Comparison of ENCODE assay signal across 8 mouse cellular contexts in the genomic region with DNA sequence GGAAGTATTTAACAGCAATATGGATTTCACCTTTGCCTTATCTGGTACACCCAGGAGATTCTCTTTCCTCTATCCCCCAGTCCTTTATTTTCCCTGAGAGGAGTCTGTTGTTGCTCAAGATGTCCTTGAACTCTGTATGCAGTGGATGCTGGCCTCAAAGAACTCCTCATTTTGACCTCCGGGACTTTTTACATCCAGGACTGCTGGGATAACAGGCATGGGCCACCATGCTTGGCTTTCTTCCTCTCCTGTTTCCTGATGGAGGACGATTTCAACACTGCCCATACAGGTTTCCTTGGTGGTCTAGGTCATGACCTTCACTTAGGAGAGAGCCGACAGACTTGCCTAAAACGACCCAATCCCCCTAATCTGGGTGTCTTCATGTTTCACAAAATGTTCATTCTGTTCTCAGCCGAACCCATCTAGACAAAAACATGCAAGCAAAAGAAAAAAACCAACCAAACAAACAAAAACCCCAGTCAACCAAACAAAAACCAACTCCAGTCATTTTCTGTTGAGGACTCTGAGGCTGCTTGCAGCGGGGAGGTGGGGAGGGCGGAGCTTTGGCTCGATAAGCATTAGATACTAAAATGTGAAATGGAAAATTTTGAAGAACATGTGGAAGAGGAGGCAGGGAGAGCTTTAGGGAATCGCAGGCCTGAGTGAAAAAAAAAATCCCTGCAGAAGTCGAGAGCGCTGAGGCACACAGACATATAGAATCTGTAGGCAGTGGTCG. TPM values are rescaled to one million over a fixed set of nuclear protein-coding genes. Genes with fewer than 3 reads are reported as not detected.
DNase-seq lines count a peak whose midpoint lies in the region; ATAC-seq and TF ChIP-seq lines count a peak whose summit lies in the region.

No protein-coding gene starts in this region.

- H3K4me1 ChIP-seq in cerebellum, adult 2 months (ENCODE audit: control insufficient read depth, insufficient read depth, low read length) = peaks cover 3% of the 10 kb centered on the region; the same call in 1 of the 2 replicates
- H3K4me1 ChIP-seq in kidney, embryonic 16.5 days (ENCODE audit: insufficient read depth, low read length) = peaks cover 14% of the 10 kb centered on the region
- H3K4me1 ChIP-seq in midbrain, embryonic 15.5 days = peaks cover 20% of the 10 kb centered on the region

- H3K36me3 ChIP-seq in kidney, embryonic 16.5 days (ENCODE audit: insufficient read depth, low read length) = no peaks in the 10 kb centered on the region
- H3K36me3 ChIP-seq in midbrain, embryonic 15.5 days (replicated peaks) = no peaks in the 10 kb centered on the region

- WGBS in cerebellum, adult 2 months = 14% methylated on average over 12 of the region's 12 CpGs
- WGBS in kidney, embryonic 16.5 days = 8% methylated on average over 12 of the region's 12 CpGs
- WGBS in midbrain, embryonic 15.5 days = 11% methylated on average over 12 of the region's 12 CpGs

- H3K9ac ChIP-seq in kidney, embryonic 16.5 days (replicated peaks; ENCODE audit: low read length) = peak overlapping the region; percentile 69
- peak overlapping the region; percentile 64 for H3K9ac ChIP-seq in midbrain, embryonic 15.5 days

- no peak for TF ChIP-seq CTCF in cerebellum, adult 2 months (IDR thresholded peaks at IDR 0.05; ENCODE audit: borderline replicate concordance, insufficient read depth, low read depth, low read length)

- no peak overlapping the region for H3K27ac ChIP-seq in cerebellum, adult 2 months (ENCODE audit: insufficient read depth, low read length)
- peak overlapping the region; percentile 86 for H3K27ac ChIP-seq in kidney, embryonic 16.5 days (ENCODE audit: low read length)
- peak overlapping the region; percentile 93 for H3K27ac ChIP-seq in midbrain, embryonic 15.5 days

- H3K9me3 ChIP-seq in kidney, embryonic 16.5 days (ENCODE audit: low read length) = no peaks in the 10 kb centered on the region
- H3K9me3 ChIP-seq in midbrain, embryonic 15.5 days = no peaks in the 10 kb centered on the region

- no peaks in the 10 kb centered on the region for H3K27me3 ChIP-seq in cerebellum, adult 2 months (ENCODE audit: control insufficient read depth, insufficient read depth, low read length)
- no peaks in the 10 kb centered on the region for H3K27me3 ChIP-seq in kidney, embryonic 16.5 days (ENCODE audit: insufficient read depth, low read length)
- no peaks in the 10 kb centered on the region for H3K27me3 ChIP-seq in midbrain, embryonic 15.5 days (replicated peaks)

- H3K4me2 ChIP-seq in kidney, embryonic 16.5 days (replicated peaks; ENCODE audit: low read depth, low read length) = peak overlapping the region; percentile 63
- H3K4me2 ChIP-seq in midbrain, embryonic 15.5 days = peak overlapping the region; percentile 53

- peak overlapping the region; percentile 52 for H3K4me3 ChIP-seq in cerebellum, adult 2 months (replicated peaks; ENCODE audit: insufficient read depth, low read depth, low read length)
- peak overlapping the region; percentile 67 for H3K4me3 ChIP-seq in kidney, embryonic 16.5 days (ENCODE audit: low read length)
- peak overlapping the region; percentile 74 for H3K4me3 ChIP-seq in midbrain, embryonic 15.5 days

- TF ChIP-seq POLR2A in cerebellum, adult 2 months (IDR thresholded peaks at IDR 0.05; ENCODE audit: borderline replicate concordance, insufficient read depth, low read length) = no peak

- peak in 1 of 2 experiments; percentile 20 for DNase-seq in cerebellum, adult 2 months
- DNase-seq in cerebellum, postnatal 36 days = no peak
- DNase-seq in thymus, postnatal 14 days = peak; percentile 9
- no peak for DNase-seq in thymus, postnatal 25 days
- peak; percentile 5 for DNase-seq in forelimb bud, embryonic 11.5 days (ENCODE audit: low read depth, low spot score)
- no peak for DNase-seq in spleen, postnatal 36 days (ENCODE audit: low spot score in 2 of 2)

- peak; percentile 0; the same call in 1 of the 2 replicates for ATAC-seq in kidney, embryonic 16.5 days (ENCODE audit: low FRiP score, low TSS enrichment)
- no peak; the same call in 1 of the 2 replicates for ATAC-seq in midbrain, embryonic 15.5 days (replicated peaks)

RNA-seq across cellular contexts. Expression of gene Nmt2, which starts 1.0 kb away (rescaled TPM):
- polyA plus RNA-seq in cerebellum, adult 2 months (2012; rRNA removed) = 39.8 and 41.6 TPM in 2 replicates
- polyA plus RNA-seq in kidney, embryonic 16.5 days (2015; fragmentation: Nextera tagmentation; extraction: Ambion mirVana) = 45.1 and 51.2 TPM in 2 replicates
- polyA plus RNA-seq in midbrain, embryonic 15.5 days (2015; fragmentation: Nextera tagmentation; extraction: Ambion mirVana) = 110 and 115 TPM in 2 replicates

RNA-seq across cellular contexts. Expression of gene Rpp38, which starts 49.4 kb away (rescaled TPM):
- 12.7 and 13.5 TPM in 2 replicates for polyA plus RNA-seq in cerebellum, adult 2 months (2012; rRNA removed)
- 19.7 and 20.5 TPM in 2 replicates for polyA plus RNA-seq in kidney, embryonic 16.5 days (2015; fragmentation: Nextera tagmentation; extraction: Ambion mirVana)
- 9.7 and 10.9 TPM in 2 replicates for polyA plus RNA-seq in midbrain, embryonic 15.5 days (2015; fragmentation: Nextera tagmentation; extraction: Ambion mirVana)

RNA-seq across cellular contexts. Expression of gene Acbd7, which starts 52.9 kb away (rescaled TPM):
- 1.4 TPM in 2 replicates for polyA plus RNA-seq in cerebellum, adult 2 months (2012; rRNA removed)
- 0.86 and 0.99 TPM in 2 replicates for polyA plus RNA-seq in kidney, embryonic 16.5 days (2015; fragmentation: Nextera tagmentation; extraction: Ambion mirVana)
- 1.6 and 2.8 TPM in 2 replicates for polyA plus RNA-seq in midbrain, embryonic 15.5 days (2015; fragmentation: Nextera tagmentation; extraction: Ambion mirVana)

Comparison
In these comparisons a context has a peak if more than half of its experiments do, and no peak if none do; other contexts are left out.
1. DNase-seq: peak in thymus, postnatal 14 days (single experiment) and forelimb bud, embryonic 11.5 days (single experiment); none in cerebellum, postnatal 36 days (0 of 2), thymus, postnatal 25 days (single experiment) and spleen, postnatal 36 days (0 of 2).
2. Peak in every context shown above with its lines, with median percentiles within 50 percentile points of each other: H3K4me3 ChIP-seq.